Mouse (Mus musculus) stomach, postnatal 0 days (tissue): ENCODE measurements around the gene Capn9.

ENCODE experiments used
- CTCF ChIP-seq: IDR thresholded peaks from 2 replicates; pipeline ENCODE4 v1.5.1; 2016; ENCODE audit warnings: antibody characterized with exemption, low read depth, mild to moderate bottlenecking, moderate library complexity
- EP300 ChIP-seq: optimal IDR thresholded peaks from 2 replicates; pipeline ENCODE3; 2016; ENCODE audit warnings: antibody characterized with exemption

DNA sequence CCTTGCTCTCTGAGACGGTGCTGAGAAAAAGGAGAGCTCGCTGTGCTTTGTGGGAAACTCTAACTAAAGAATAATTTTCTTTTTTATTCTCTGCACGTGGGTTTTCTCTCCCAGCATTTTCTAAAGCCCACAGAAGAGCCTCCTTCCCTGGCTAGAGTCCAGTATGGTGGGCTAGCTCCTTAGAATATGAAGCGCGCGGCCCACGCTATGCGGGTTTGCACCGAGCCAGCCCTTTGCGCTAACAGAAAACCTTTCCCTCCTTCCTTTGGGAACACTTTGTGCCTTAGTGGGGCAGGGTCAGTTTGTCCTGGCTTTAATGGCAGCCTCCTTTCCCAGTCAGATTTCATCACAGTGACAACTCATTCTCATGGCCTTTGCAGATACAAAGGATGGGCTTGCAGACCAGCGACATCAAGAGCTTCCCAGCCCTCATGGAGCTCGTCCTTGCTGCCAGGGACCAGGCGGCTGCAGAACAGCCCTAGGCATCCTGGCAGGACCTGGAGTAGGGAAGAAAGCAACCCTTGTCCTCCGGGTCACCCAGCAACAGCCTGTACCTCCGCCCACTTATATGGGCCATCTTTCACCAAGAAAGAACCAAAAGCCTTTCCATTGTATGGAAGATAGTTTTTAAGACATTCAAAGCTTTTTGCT lies 24.8 kb upstream of the Capn9 start:
- TF ChIP-seq CTCF (no peak), EP300 (no peak)
